Mouse (Mus musculus) neural tube, embryonic 12.5 days (tissue): ENCODE results near the gene Plcb1. TPM values are rescaled to one million over a fixed set of nuclear protein-coding genes. Genes with fewer than 3 reads are reported as not detected.
"Not testable (repeated sequence)": the region's sequence is repeated elsewhere in the genome, so short reads cannot be mapped to it uniquely, and the experiment has no call there.

Experiments used
- ATAC-seq: fragments of 200-750 bp; cut with Nextera tagmentation; 2 replicates; pipeline ENCODE4 v1.8.0; 2017; ENCODE audit warnings: low read depth, mild to moderate bottlenecking, moderate TSS enrichment, moderate library complexity; ENCODE audit not compliant: low FRiP score
- H3K27ac ChIP-seq: fragments of 300-500 bp; sonication (generic); 2 replicates; pipeline ENCODE4 v1.5.1; 2016
- H3K27me3 ChIP-seq: fragments of 300-500 bp; sonication (generic); replicated peaks from 2 replicates; pipeline ENCODE4 v1.6.1; 2016; ENCODE audit warnings: mild to moderate bottlenecking
- H3K36me3 ChIP-seq: fragments of 300-500 bp; sonication (generic); 2 replicates; pipeline ENCODE4 v1.6.1; 2016; ENCODE audit warnings: mild to moderate bottlenecking
- H3K4me1 ChIP-seq: fragments of 300-500 bp; sonication (generic); 2 replicates; pipeline ENCODE4 v1.6.1; 2016
- H3K4me2 ChIP-seq: fragments of 300-500 bp; sonication (generic); replicated peaks from 2 replicates; pipeline ENCODE4 v1.6.1; 2016; ENCODE audit warnings: mild to moderate bottlenecking
- H3K4me3 ChIP-seq: fragments of 300-500 bp; sonication (generic); 2 replicates; pipeline ENCODE4 v1.5.1; 2016
- H3K9ac ChIP-seq: fragments of 300-500 bp; sonication (generic); 2 replicates; pipeline ENCODE4 v1.6.1; 2016; ENCODE audit warnings: mild to moderate bottlenecking
- H3K9me3 ChIP-seq: fragments of 300-500 bp; sonication (generic); 2 replicates; pipeline ENCODE4 v1.6.1; 2016; ENCODE audit warnings: mild to moderate bottlenecking
- WGBS: fragments of 180-500 bp; shearing (Covaris S2); methylation state at CpG from one replicate; pipeline ENCODE4 v1.1.7; 2016; 5-methylcytosine and 5-hydroxymethylcytosine counted together
- polyA plus RNA-seq: library from polyadenylated mRNA; unstranded; fragments of >200 nt; fragmentation: Nextera tagmentation; extraction: Ambion mirVana; gene quantifications from 2 replicates; pipeline ENCODE4 v1.2.1, GENCODE M21; 2016

Gene Plcb1
- polyA plus RNA-seq, 1 experiment from 2014 or later: 29.0 TPM

DNA sequence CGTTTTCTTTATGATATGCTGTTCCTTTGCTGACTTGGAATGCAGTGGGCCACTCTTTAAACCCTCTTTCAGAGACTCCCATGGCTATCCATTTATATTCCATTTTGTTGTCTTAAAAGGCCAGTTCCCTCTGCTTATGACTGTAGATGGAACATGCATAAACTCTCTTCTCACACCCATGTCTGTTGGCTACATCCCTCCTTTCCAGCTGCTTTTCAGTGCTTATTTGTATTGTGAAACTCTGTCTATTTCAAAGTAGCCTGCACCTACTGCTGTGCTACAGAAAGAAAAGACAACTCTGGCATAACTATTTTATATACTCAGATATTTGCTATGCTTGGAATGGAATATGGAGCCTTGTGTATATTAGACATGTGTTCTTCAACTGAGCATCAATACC lies 532.3 kb downstream of the Plcb1 start:
- Histone ChIP-seq H3K4me3 (no peak overlapping the region), H3K27ac (no peak overlapping the region), H3K36me3 (no peaks in the 10 kb centered on the region), H3K9me3 (no peaks in the 10 kb centered on the region), H3K4me2 (no peak overlapping the region), H3K4me1 (no peaks in the 10 kb centered on the region), H3K9ac (no peak overlapping the region), H3K27me3 (no peaks in the 10 kb centered on the region)
- no peak for ATAC-seq
- WGBS: 90% methylated on average over 1 of the region's 1 CpGs

DNA sequence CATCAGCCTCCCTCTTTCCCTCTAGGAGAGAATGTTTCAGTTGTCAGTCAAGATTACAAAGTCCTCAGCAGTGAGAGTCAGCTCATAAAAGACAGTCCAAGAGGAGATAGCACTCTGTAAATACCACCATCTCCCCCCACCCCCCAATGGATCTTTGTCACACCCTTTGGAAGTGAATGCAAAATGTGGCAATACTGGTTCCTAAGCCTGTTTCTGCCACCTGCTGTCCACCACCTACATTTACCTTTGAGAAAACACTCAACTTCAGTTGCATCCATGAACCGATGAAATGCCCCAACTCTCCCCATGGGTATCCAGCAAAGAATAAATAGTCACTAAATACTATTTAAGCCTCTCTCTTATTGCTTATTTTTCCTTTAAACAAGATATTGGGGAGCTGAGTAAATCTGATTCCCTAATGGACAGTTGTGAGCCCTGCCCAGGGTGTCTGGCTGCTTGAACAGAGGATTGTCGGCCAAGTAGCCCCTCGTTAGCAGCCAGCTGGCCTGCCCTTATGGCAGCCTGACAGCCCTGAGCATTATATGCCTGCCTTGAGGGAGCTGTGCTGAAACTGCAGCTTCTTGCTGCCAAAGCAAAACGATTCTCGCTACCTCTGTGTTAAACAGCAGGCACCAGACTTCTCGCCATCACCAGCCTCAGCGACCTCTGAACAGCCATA lies 537.5 kb downstream of the Plcb1 start:
- Histone ChIP-seq H3K4me3 (no peak overlapping the region), H3K27ac (no peak overlapping the region), H3K9me3 (no peaks in the 10 kb centered on the region), H3K9ac (no peak overlapping the region), H3K4me2 (peak overlapping the region; percentile 50), H3K36me3 (no peaks in the 10 kb centered on the region), H3K4me1 (peaks cover 4% of the 10 kb centered on the region), H3K27me3 (no peaks in the 10 kb centered on the region)
- no peak; the same call in 1 of the 2 replicates for ATAC-seq
- WGBS: 52% methylated on average over 7 of the region's 7 CpGs

DNA sequence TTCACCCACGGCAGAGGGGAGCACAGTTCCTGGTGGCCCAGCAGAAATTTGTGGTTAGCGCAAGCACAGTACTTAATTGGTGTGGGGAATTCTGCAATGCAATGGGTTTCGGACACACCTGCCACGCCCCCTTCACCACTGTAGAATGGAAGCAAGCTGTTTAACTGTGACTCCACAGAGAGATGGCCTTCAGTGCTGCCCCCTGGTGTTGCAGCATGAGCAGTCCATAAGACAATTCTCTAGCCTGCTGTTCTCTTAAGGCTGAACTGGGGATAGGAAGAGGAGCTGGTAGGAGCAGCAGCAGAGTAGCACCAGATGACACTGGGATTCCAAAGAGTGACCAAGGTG lies 538.1 kb downstream of the Plcb1 start:
- 23% methylated on average over 4 of the region's 4 CpGs for WGBS
- Histone ChIP-seq H3K4me3 (no peak overlapping the region), H3K27ac (no peak overlapping the region)

DNA sequence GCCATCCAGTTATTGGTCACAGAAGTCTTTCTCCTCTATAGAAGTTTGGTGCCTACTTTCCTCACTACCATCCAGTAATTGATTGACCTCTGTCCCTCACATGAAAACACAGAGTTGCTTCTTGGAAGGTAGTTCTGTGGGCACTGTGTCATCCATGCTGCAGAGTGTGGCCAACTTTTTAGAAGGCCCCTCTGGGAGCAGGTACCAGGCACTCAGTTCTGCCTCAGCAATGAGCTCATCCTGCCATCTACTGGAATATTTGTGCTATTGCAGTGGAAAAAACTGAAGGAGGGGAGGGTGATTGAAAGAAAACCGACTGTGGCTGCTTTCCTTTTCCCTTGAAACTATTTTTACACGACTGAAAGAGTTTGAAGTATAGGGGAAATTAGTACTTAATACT lies 542.9 kb downstream of the Plcb1 start:
- no peaks in the 10 kb centered on the region for H3K9me3 ChIP-seq
- H3K4me2 ChIP-seq: no peak overlapping the region
- H3K27me3 ChIP-seq: no peaks in the 10 kb centered on the region
- ATAC-seq: peak; percentile 54; the same call in 1 of the 2 replicates
- H3K36me3 ChIP-seq: no peaks in the 10 kb centered on the region
- H3K9ac ChIP-seq: no peak overlapping the region
- H3K27ac ChIP-seq: no peak overlapping the region
- no peak overlapping the region for H3K4me3 ChIP-seq
- WGBS: 5% methylated on average over 2 of the region's 2 CpGs
- H3K4me1 ChIP-seq: peaks cover 2% of the 10 kb centered on the region

More for the DNA sequence above, 538.1 kb downstream of the Plcb1 start:
- peak overlapping the region; percentile 50 for H3K4me2 ChIP-seq
- H3K9ac ChIP-seq: no peak overlapping the region
- no peaks in the 10 kb centered on the region for H3K27me3 ChIP-seq
- H3K9me3 ChIP-seq: no peaks in the 10 kb centered on the region
- peaks cover 4% of the 10 kb centered on the region for H3K4me1 ChIP-seq
- peak; percentile 89 for ATAC-seq
- no peaks in the 10 kb centered on the region for H3K36me3 ChIP-seq

DNA sequence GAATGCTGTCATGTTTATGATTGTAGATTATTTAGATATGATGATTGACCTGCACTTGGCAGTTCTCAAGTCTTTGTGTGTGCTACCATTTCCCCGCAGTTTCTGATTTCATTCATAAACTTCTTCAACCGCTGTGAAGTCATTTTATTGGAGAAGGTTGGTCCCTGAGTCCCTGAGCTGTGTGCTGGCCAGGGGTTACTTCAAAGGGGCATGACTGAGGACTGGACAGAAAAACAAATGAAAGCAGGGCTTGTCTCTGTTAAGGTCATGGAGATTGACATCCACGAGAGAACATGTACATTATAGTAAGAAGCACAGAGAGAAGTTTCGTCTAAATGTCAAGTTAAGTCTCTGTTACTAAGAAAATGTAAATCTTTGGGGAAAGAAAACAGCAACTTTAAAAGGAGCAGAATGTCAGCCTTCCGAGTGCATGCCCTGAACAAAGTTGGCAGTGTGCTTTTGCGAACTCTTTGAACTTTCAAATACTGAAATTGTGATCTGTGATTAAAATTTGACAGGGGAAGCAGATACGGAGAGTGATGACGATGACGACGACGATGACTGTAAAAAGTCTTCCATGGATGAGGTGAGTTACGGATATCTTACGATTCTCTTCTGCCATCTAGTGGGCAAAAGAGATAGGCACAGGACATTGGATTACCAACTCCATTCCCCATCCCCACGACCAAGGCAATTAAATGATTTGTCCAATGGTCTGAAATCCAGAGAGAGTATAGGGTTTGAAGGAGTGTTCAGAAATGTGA lies 544.1 kb downstream of the Plcb1 start:
- H3K4me2 ChIP-seq: peak overlapping the region; percentile 52
- no peaks in the 10 kb centered on the region for H3K9me3 ChIP-seq
- no peaks in the 10 kb centered on the region for H3K4me1 ChIP-seq
- H3K9ac ChIP-seq: no peak overlapping the region
- 14% methylated on average over 14 of the region's 14 CpGs for WGBS
- ATAC-seq: peak; percentile 64
- H3K27ac ChIP-seq: no peak overlapping the region
- no peaks in the 10 kb centered on the region for H3K36me3 ChIP-seq
- no peak overlapping the region for H3K4me3 ChIP-seq
- H3K27me3 ChIP-seq: no peaks in the 10 kb centered on the region

DNA sequence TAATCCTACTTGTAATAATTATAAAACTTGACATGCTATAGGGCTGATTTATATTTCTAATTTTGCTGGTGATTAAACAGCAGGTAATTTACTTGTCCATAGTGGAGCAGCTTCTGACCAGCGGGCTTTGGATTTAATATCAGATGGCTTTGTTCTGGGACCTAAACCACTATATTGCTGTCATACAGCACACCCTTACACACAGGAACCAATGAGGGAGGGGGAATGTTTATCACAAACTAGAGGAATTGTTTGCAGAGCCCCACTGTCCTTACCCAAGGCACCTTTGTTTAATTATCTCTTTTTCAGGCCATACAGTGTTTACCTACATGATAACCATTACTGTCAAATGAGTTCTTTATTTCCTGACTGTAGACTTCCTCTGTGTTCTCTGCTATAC lies 546.0 kb downstream of the Plcb1 start:
- H3K27ac ChIP-seq: no peak overlapping the region
- H3K4me1 ChIP-seq: no peaks in the 10 kb centered on the region
- no peaks in the 10 kb centered on the region for H3K36me3 ChIP-seq
- no peaks in the 10 kb centered on the region for H3K27me3 ChIP-seq
- H3K9ac ChIP-seq: no peak overlapping the region
- H3K4me3 ChIP-seq: no peak overlapping the region
- no peak for ATAC-seq
- H3K4me2 ChIP-seq: no peak overlapping the region
- no peaks in the 10 kb centered on the region for H3K9me3 ChIP-seq
- 67% methylated on average over 1 of the region's 1 CpGs for WGBS

DNA sequence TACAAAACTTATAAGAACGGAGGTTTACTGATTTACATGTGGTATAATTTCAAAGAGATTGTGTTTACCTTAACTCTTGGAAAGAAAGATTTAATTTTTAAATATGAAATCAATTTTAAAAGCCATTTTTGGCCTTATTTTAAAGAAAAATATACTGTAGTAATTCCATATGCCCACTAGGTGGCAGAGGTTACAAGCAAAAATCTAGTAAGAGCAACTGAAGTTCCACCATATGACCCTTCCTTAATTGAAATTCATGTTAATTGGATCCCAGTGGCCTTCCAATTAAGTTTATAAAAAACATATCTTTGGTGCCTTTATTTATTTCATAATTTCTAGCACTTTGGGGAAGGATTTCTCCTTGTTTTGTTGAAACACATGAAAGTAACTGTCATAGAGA lies 570.4 kb downstream of the Plcb1 start:
- H3K4me1 ChIP-seq: no peaks in the 10 kb centered on the region
- H3K9ac ChIP-seq: no peak overlapping the region
- no peak overlapping the region for H3K4me3 ChIP-seq
- 33% methylated on average over 1 of the region's 1 CpGs for WGBS
- H3K27me3 ChIP-seq: no peaks in the 10 kb centered on the region
- H3K9me3 ChIP-seq: no peaks in the 10 kb centered on the region
- no peak overlapping the region for H3K4me2 ChIP-seq
- no peak overlapping the region for H3K27ac ChIP-seq
- H3K36me3 ChIP-seq: no peaks in the 10 kb centered on the region
- no peak; the same call in 1 of the 2 replicates for ATAC-seq

DNA sequence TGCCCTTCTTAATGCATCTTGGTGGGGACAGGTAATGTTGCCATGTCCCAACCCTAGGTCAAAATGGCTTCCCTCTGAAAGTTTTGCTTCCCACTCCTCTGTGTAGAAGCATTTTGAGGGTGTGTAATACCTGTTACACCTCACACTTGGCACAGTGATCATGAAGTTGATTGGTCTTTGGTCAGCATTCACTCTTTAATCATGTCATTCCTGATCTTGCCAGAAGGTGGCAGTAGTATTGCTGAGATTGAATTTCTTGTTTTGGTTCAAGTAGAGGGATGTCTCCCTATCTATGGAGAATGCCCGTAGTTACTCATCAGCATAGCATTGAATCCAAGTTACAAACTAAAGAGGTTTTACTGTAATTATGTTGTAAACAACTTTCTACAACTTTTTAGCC lies 575.9 kb downstream of the Plcb1 start:
- H3K9me3 ChIP-seq: no peaks in the 10 kb centered on the region
- ATAC-seq: 0 out of 2 replicates have a peak, but pooled peaks have one; percentile 30
- 38% methylated on average over 1 of the region's 1 CpGs for WGBS
- H3K27ac ChIP-seq: no peak overlapping the region
- H3K4me3 ChIP-seq: no peak overlapping the region
- H3K4me2 ChIP-seq: no peak overlapping the region
- H3K27me3 ChIP-seq: no peaks in the 10 kb centered on the region
- no peaks in the 10 kb centered on the region for H3K4me1 ChIP-seq
- H3K36me3 ChIP-seq: no peaks in the 10 kb centered on the region
- H3K9ac ChIP-seq: no peak overlapping the region

DNA sequence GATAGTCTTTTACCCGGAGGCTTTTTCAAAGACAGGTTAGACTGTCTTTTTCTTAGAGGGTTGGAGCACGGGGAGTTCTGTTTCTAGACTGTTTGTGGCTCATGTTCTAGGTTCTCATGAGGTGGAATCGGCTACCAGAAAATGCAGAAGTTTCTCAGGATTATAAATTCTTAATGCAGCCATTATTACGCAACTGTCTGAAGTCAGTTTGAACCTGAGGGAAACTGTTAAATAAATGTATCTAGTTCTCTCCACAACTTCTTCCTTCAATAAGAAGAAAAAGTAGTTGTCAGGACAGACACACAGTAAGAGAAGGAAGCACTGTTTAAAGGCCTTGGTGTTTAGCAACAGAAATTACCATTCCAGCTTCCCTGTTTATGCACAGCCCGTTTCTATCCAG lies 577.1 kb downstream of the Plcb1 start:
- Histone ChIP-seq H3K9me3 (no peaks in the 10 kb centered on the region), H3K9ac (no peak overlapping the region), H3K36me3 (no peaks in the 10 kb centered on the region), H3K27ac (no peak overlapping the region), H3K4me3 (no peak overlapping the region), H3K4me1 (no peaks in the 10 kb centered on the region), H3K4me2 (no peak overlapping the region), H3K27me3 (no peaks in the 10 kb centered on the region)
- 86% methylated on average over 5 of the region's 5 CpGs for WGBS
- no peak for ATAC-seq

DNA sequence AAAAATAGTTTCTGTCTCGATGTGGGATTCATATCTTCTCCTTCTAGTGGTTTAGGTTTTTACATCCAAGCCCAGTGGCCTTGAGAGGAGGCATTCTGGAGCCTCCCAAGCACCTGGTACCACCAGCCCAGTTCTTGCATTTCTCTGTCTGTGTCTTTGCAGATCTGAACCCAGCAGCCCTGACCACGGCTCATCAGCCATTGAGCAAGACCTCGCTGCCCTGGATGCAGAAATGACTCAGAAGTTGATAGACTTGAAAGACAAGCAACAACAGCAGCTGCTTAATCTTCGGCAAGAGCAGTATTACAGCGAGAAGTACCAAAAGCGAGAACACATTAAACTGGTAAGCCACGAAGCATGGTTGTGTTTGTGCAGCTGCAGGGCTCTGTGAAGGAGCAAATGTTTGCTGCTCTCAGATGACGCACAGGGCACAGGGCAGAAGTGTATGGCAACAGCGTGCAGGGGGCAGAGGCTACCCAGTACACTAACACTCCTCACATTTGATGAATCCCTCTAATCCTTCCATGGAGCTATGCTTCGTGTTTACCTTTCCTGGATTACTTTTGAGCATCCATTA lies 584.5 kb downstream of the Plcb1 start:
- no peak overlapping the region for H3K4me2 ChIP-seq
- 75% methylated on average over 10 of the region's 10 CpGs for WGBS

DNA sequence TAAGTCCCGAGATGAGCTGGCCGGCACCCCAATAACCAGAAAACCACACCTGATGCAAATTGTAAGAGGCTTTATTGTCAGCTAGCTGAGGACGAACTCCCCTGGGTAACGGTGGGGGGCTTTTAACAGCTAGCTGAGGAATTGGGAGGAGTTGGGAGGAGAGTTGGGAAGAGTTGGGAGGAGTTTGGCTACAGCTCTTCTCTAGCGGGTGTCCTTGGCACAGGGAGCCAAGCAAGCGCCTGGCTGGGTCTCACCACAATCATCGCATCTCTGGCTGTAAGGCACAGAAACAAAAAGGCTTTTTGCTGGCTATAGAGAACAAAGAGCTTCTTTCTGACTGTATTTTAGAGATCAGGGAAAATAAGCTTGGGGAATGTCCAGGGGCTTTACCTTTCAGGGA lies 594.9 kb downstream of the Plcb1 start:
- H3K4me3 ChIP-seq, H3K36me3 ChIP-seq, ATAC-seq, H3K4me1 ChIP-seq, H3K4me2 ChIP-seq, H3K9me3 ChIP-seq, H3K9ac ChIP-seq, H3K27me3 ChIP-seq, H3K27ac ChIP-seq: not testable (repeated sequence)
- WGBS: 19% methylated on average over 7 of the region's 7 CpGs

More for the DNA sequence above, 584.5 kb downstream of the Plcb1 start:
- ATAC-seq: no peak
- no peaks in the 10 kb centered on the region for H3K27me3 ChIP-seq
- H3K9me3 ChIP-seq: no peaks in the 10 kb centered on the region
- no peak overlapping the region for H3K9ac ChIP-seq
- no peaks in the 10 kb centered on the region for H3K4me1 ChIP-seq
- H3K36me3 ChIP-seq: no peaks in the 10 kb centered on the region
- no peak overlapping the region for H3K27ac ChIP-seq
- H3K4me3 ChIP-seq: no peak overlapping the region

DNA sequence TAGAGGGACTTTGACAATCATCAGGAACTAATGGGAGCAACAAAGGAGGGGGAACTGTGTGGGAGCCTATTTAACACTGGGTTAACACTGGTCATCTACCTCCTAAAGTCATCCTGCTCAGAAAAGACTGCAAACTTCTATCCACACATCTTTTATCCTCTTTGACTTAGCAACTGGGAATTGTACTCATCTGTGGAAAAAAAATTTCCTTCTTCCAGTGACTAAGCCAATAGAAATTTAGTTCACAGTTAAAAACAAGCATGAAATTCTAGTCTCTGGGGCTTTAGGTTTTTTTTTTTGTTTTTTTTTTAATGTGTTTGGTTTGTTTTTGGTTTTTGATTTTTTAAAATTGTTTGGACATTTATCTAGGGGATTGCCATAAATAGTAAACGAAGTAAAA lies 595.5 kb downstream of the Plcb1 start:
- no peaks in the 10 kb centered on the region for H3K4me1 ChIP-seq
- no peak overlapping the region for H3K4me3 ChIP-seq
- no peaks in the 10 kb centered on the region for H3K36me3 ChIP-seq
- H3K9me3 ChIP-seq: peaks cover 3% of the 10 kb centered on the region; the same call in 1 of the 2 replicates
- H3K9ac ChIP-seq: no peak overlapping the region
- H3K27ac ChIP-seq: no peak overlapping the region
- WGBS: 85% methylated on average over 1 of the region's 1 CpGs
- no peak overlapping the region for H3K4me2 ChIP-seq
- no peak for ATAC-seq
- no peaks in the 10 kb centered on the region for H3K27me3 ChIP-seq
